Mouse (Mus musculus) T-cell, adult 2 months (primary cell): Measurements from ENCODE around the gene Cd300ld5.
"Not testable (repeated sequence)": the region's sequence is repeated elsewhere in the genome, so short reads cannot be mapped to it uniquely, and the experiment has no call there.

Experiments used
- DNase-seq: peaks from one replicate; pipeline ENCODE4 v3.0.0; 2022; ENCODE audit warnings: low spot score

Cd300ld5 gene

DNA sequence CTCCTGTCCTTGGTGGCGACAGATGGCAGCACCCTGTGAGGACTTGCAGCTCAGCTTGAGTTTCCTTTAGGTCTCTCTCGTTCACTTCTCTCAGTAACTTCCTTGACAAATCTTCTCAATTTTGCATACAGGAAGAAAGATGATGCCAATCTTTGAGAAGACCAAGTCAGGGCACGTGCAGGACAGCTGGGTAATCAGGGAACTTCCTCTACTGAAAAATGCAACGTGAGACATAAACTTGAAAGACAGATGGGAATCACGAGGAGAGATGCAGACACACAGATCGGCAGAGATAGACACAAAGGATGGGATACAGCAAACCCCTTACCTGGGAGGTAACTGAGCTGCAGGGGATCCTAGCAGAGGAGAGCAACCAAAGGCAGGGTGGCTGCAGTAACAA is at the start of gene Cd300ld5:
TSS of gene Cd300ld5 (minus strand) at position 101 of the 400 bp plus-strand sequence.
- not testable (repeated sequence) for DNase-seq

DNA sequence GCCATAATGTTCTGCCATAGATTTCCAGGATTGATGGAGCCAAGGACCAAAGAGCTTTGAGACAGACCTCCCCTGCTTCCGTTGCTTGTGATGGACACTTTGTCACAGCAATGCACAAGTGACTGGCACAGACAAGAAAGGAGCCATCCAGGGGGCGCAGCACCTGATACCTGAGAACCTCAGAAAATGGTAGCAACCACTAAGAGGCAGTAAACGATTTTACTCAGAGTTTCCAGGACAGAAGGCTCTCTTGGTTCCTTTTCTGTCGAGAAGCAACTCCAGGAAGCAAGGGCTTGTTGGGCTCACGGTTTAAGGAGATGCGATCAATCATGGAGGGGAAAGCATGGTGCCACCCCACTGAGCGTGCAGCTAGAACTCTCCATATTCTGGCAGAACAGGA is 48.6 kb upstream of the Cd300ld5 start:
- no peak for DNase-seq

DNA sequence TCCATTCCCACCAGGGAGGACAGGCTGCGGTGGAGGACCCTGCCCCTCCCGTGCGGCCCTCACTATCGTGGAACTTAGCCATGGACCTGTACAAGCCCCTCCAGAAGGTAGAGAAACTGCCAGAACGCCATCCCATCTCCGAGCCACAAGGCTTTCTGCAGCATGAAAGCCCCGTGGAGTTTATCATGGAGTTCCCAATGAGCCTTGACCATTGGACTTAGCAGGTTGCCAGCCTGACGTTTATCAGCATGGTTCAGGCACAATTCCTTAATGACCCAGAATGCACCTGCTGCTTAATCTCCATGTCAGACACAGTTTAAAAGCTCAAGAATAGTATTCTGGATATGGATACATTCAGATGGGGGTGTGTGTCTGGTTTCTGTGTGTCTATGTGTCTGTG is 47.5 kb upstream of the Cd300ld5 start:
- no peak for DNase-seq

DNA sequence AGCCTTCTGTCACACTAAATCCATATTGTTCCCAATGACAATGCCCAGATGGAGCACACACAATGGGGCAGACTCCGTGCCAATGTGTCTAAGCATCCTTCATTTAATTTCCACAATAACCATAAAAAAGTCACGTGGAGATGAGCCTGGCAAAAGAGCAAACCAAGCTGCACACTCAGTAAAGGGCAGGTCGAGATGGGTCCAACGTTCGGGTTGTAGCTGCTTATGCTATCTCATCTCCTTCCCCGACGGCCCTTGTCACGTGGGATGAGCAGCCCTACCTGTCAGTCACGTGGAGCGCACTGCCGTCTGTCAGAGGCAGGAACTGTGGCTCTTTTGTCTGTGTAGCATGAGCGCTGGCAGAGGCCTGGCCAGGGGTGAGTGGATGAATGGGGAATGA is 47.0 kb upstream of the Cd300ld5 start:
- DNase-seq = no peak

DNA sequence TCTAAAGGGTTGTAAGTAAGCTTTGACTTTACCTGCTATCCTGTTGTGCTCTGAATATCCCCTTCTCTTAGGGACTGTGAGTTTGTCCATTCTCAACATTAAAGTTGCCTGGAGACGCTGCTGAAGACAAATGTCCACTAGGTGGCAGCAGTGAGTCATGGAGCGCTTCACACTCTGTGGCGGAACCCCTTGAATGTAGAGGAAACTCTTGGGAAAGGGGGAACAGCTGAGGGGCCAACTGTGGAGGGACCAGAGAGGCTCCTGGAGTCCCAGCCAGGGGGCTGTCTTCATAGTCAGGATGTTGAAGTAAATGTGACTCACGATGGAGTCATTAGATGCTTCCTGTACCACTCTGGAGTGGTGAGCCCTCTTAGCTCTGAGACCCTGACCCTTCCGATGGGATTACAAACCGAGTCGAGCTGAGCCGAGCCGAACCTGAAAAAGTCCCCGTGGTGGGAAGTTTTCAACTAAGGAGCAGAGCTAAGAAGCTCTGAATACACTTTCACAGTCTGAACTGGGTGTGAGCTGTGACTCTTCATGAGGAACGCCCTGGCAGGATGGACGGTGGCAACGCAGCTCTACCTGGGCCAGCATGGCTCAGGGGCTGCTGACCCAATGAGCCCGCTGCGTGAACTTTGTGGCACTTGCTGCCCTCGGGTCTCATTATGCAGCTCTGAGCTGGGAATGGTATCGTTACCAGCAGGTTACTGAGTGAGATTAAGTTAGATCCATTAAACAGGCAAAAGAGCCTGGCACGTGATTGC is 46.0 kb upstream of the Cd300ld5 start:
- DNase-seq = peak; percentile 61

DNA sequence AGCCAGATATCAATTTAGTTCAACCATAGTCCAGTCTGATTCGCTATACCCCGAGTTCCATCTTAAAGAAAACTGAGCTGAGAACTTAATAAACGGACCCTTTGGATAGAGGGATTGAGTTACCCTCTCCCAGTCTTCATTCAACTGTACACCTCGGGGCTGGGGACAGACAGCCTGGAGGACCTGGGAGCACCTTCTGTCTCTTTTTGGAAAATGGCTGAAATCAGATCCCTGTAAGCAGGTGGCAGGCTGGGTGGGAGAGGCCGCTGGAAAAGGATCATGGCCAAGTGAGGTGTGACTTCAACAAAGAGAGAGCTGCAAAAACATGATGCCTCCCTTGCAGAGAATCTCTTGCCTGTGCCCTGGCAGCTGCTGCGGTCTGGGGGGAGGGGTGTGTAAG is 44.6 kb upstream of the Cd300ld5 start:
- DNase-seq = no peak

DNA sequence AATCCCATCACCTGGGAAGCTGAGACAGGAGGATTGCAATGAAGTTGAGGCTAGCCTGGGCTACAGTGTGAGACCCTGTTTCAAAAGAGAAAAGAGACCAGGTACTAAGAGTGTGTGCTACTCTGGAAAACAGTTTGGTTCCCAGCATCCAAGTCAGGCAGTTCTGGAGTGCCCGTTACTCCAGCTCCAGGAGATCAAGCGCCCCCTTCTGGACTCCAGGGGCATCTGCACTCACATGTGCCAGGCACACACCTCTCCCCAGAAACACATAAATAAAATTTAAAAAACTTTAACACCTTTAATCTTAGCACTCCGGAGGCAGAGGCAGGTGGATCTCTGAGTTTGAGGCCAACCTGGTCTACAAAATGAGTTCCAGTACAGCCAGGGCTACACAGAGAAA is 43.8 kb upstream of the Cd300ld5 start:
- no peak for DNase-seq

DNA sequence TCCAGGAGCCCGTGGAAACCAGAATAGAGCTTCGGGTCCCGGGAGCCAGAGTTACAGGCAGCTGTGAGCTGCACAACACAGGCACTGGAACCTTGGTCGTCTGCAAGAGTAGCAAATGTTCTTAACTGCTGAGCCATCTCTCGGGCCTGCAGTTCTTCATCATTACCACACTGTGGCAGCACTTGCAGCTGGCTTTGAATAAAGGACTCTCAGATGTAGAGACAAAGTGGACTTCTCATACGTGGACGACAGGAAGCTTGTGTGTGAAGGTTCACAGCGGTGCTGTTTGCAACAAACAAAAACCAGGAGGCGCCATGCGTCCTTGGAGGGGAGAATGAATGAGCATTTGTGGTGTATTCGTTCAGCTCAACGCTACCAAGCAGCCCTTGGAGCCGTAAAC is 43.3 kb upstream of the Cd300ld5 start:
- DNase-seq = peak; percentile 51

DNA sequence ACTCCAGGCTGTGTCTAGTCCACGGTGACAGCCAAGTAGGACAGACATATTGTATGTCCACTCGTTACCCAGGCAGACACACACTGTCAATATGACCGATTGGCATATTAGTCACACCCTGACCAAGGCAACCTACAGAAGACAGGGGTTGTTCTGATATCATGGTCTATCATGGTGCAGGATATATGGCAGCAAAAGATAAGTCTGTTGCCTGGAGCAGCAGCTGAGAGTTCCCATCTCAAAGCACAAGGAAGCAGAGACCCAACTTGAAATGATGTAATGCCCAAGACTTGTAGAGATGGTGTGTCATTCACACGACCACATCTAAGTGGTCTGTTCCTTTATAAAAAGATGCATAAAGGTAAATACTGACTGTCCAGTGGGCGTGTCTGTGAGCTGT is 41.1 kb upstream of the Cd300ld5 start:
- DNase-seq = no peak

DNA sequence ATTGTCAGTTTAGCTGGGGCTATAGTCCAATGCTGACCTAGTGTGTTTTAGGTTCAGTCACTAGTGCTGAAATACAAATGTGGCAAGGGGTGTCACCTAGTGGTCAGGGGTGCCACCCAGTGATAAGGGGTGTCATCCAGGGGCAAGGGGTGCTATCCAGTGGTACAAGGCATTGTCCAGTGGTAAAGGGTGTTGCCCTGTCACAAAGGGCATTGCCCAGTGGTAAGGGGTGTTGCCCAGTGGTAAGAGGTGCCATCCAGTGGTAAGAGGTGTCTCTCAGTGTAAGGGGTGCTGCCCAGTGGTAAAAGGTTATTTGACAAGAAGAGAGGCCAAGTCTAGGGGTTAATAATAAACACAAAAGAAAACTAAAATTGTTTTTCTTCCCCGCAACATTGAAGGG is 39.9 kb upstream of the Cd300ld5 start:
- DNase-seq = no peak

DNA sequence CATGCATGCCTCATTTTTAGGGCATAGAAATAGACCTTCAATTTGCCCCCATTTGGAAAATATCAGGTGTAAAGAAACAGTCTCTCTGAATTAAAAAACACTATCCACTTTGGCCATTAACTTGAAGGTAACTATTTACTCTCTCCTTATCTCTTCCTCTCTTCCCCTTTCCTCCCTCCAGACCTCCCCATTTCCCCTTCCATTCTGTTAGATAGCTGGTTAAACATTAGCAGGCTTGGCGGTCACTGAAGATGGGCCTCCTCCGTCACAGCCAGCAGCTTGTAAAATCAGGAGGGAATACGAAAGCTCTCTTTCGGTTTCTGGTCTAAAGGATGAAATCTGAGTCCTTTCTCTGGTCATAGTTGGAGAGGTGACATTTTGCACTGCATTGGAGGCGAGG is 38.3 kb upstream of the Cd300ld5 start:
- DNase-seq = no peak

DNA sequence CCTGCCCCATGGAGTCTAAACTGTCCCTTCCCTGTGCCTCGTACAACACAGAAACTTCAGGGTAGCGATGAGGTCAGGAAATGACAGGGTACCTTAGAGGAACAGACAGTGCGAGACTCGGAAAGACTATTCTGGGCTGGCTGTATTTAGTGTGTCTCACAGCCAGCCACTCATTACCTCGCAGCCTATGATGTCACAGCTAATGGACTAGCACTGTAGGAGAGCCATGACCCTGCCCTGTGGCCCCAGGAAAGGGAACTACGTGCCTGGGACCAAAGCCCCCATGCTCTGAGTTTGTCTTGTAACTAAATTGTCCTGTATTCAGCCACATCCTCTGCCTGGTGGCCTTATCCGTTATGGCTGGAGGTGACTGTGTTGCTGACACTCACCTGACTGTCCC is 37.8 kb upstream of the Cd300ld5 start:
- DNase-seq = no peak

DNA sequence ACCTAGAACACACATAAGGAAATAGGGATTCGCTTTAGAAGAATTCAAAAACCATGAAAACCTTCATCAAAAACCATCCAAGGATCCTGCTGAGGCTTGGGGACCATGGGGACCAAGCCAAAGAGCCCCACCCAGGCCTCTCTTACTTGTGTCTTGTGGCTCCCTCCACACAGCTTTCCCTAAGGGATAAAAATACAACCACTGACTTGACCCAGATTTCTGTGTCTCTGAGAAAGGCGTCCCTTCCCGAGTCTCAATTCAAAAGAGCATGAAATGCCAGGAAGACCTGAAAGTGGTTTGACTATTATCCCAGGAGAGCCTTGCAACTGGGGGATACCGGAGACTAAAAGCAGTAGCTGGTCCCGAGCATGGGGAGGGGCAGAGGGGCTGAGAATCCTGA is 35.4 kb upstream of the Cd300ld5 start:
- DNase-seq = no peak

DNA sequence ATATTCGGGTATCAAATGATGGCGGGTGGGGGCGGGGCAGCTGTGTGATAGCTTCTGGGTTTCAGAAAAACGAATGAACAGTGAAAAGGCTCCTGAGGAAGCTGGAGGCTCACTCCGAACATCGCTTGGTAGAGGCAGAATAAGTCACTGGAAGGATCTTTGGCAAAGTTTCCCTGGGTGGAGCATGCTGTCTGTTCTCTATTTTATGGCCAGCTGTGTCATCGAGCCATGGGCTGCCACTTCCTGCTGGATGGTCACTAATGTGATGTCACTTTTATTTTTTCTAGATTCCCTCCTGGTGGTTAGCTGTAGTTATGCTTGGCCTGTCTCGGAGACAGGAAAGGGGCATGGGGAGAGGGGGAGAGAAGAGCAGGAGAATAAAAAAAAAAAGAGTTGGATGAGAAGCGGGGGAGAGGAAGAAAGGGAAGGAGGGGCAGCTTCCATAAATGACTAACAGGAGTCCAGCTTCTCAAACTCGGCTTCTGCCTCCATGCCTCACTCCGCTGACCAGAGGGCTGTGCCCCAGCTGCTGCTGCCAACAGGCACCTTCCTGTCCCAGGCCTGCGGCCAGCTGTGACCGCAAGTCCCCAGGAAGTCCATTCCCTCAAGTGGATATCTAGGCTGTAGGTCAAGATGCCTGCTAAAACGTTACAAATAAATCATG is 34.2 kb upstream of the Cd300ld5 start:
- DNase-seq = no peak

DNA sequence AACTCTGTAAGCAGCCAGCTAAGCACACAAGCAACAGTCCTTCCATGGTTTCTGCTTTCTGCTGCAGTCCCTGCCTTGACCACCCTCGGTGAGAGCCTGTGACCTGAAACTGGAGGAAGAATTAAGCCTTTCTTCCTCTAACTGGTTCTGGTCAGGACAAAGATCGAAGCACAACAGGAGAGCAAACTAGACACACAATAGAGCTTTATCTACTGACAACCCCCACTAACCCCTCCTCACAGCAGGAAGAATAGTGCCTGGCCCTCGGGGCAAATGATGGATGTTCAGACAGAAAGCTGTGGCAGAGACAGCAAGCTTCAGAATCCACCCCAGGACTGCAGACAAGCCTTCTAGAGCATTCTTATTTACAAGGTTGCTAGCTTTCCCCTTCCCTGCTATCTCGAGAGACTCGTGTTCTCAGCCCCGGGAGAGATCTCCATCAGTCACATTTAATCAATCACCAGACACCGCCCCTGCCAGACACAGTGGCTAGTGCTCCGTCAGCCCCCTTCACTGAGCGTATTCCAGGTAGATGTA is 33.5 kb upstream of the Cd300ld5 start:
- DNase-seq = no peak

DNA sequence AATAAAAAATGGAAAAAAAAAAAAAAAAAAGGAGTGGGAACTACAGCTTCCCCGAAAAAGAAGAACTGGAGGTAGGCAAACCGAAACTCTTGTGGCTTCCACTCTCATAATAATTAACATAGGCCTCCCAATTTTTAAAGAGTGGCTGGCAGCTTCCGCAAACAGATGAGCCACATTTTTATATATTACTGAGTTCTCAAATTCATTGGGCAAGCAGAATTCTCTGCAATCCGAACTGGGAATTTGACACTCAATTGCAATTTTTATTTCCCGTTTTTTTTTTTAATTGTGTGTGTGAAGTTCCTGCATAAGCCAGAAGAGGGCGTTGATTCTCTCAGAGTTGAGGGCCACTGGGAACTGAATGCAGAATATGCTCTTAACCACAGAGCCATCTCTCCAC is 29.2 kb upstream of the Cd300ld5 start:
- DNase-seq = no peak

DNA sequence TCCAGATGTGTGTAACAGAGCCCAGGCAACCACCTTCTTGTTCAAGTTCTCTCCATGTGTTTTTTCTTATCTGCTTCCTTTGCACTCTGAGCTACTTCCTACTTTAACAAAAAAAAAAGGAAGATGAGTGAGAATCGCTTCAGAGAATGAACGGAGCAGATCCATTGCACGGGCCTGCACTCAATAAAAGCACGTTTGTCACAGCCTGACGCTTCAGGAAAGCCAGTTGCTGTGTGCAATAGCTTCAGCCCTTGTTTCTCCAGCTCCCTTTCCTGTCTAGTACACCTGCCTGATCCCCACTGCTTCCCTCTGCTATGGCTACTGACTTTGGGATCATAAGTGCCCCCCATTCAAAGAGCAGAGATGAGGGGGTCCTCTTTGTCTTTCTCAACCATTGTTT is 24.5 kb upstream of the Cd300ld5 start, which contains the start of gene Cd300e:
TSS of gene Cd300e (minus strand) at position 101 of the 400 bp plus-strand sequence.
- DNase-seq = no peak

DNA sequence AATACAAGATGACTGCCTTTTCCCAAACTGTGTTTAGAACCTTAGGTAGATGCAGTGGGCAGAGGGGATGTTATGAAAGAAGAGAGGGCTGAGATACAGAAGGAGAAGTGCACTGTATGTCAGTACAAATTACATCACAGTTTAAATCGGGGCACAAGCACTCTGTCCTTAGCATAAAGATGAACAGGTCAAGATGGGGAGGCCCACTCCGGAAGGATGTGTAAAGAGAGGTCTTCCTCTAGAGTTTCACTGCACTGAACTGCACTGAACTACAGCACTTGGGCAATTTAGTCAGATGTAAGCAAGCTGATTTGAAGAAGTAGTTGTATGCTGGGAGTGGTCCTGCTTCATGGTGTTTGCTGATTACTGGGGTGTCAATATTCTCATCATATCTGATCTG is 22.2 kb upstream of the Cd300ld5 start:
- no peak for DNase-seq

DNA sequence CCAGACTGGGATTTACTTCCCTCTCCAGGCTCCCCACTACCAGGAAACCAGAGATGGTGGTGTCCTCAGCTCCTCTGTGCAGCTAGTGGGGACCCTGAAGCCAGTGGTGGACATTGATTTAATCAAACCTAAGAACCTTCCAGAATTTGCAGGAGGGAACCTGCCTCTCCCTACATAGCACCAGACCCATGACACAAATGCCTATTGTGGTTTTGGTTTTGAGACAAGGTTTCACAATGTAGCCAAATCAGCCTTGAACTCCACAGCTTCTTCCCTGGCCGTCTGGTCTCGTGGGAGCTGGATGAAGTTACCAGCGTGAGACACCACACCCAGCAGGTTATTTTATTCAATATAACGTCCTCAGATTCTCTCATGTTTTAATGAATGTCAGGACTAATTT is 21.1 kb upstream of the Cd300ld5 start:
- DNase-seq = no peak

DNA sequence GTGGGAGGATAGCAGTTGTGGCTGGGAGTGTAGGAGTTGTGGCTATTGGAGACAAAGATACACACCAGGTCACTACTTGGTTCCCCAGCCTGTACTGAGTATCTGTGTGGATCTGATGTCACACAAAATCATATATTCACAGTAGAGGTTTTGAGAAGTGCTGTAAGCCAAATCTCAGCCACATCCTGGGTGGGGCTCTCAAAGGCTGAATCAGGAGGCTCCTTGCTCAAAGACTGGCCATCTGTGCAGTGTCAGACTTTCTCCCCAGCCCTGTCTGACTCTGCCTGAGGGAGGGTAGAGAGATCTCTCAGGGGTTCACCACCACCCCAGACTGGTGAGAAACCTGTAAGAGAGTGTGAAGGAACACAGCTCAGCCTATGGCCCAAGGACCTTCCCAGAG is 17.0 kb upstream of the Cd300ld5 start:
- DNase-seq = no peak

DNA sequence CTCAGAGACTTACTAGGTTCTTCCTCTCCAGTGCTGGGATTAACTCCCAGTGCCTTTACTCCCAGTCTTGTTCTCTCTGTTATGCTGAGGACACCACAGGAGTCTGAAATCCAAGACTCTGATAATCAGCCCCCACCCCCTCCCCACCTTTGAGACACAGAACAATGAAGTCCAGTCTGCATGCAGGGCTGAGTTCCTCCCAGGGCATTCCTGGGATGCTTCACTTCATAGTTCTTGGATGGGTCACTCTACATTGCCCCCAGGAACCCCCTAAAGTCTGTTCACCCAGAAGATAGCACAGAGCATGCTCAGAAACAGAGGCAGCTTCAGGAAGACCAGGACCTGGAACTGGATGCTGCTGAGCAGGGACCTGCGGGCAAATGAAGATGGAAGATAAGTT is 15.4 kb upstream of the Cd300ld5 start:
- no peak for DNase-seq

DNA sequence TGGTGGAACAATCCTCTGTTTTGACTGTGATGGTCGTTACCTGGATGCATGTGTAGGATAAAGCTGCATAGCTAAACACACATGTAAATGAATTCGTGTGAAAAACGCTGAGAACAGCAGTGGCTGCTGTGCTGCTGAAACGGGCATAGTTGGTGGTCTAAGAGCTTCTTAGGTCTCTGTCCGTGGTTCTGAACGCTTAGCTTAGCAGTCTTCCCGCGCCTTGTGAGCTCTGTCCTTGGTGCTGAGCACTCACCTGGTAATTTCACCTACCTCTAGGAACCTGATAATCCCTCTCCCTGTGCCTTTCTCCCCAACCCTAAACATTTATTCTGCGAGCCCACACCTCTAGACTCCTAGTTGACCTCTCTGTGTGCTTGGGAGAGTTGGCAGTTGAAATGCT is 14.6 kb upstream of the Cd300ld5 start:
- no peak for DNase-seq

DNA sequence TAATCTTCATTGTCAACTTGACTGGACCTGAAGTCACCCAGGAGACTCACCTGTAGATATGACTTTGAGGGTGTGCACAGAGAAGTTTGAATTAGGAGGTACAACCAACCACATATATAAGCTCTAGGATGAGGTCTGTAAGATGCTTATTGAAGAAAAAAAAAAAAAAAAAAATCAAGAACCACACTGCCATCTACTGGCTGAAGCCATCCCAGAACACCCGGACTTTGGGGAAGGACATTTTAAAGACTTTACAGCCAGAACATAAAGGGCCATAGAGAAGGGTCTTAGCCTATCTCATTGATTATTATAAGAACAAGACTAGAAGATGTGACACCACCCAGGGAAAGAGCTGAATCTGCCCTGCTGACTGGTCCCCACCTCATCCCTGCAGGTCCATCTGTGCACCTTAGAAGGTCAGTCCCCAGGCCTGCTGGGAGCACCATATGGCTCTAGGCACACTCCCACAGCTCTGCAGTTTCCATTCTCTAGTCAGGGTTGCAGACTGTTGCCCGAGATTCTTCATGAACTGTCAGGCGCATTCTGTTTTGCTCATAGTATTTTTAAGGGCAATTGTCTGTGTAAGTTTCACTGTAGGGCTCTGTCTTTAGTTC is 11.8 kb upstream of the Cd300ld5 start:
- DNase-seq = no peak
